Mouse (Mus musculus) layer of hippocampus, postnatal 36 days (tissue): ENCODE results near the gene Plek. TPM values are rescaled to one million over a fixed set of nuclear protein-coding genes. Genes with fewer than 3 reads are reported as not detected.
"Not testable (repeated sequence)": the region's sequence is repeated elsewhere in the genome, so short reads cannot be mapped to it uniquely, and the experiment has no call there.

Experiments used
- DNase-seq, 2 experiments: peaks; one replicate each; pipeline ENCODE4 v3.0.0; 2022
- total RNA-seq, 2 experiments: library from RNA; stranded (reverse); gene quantifications; 2 replicates each; pipeline ENCODE4 v1.2.3; 2021

The Plek gene
- 1 to 10 TPM; 4.7 to 5.7 TPM for total RNA-seq

GRCm38 (mm10) chr11:17051545-17052475 is at the start of gene Plek, which contains the start of gene Cnrip1:
TSS of gene Plek (minus strand) at chr11:17052381.
TSS of gene Cnrip1 (plus strand) at chr11:17051586.
- DNase-seq = peak; percentile 85 to 87

GRCm38 (mm10) chr11:17086106-17086505 is 33.9 kb upstream of the Plek start:
- DNase-seq = no peak

DNA sequence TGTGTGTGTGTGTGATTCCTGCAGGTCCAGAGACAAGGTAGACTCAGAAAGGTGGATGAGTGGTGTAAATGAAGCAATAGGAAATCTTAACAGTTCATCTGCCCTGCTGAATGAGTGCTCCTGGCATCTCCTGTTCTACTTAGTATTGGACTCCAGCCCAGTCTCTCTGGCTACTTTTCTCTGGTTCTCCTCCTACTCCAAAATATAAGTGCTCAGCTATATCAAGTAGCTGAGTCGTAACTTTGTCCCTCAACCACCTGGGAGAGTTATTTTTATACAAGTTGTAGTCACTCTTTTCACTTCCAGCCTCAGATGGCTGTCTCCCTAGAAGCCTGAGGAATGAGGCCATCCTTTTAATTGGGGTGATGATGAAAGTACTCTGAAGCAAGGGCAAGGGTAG is 31.7 kb upstream of the Plek start:
- no peak for DNase-seq

- DNase-seq = no peak
Observed at GRCm38 (mm10) chr11:17083455-17083854, 31.3 kb upstream of the Plek start.

- DNase-seq = peak in 1 of 2 experiments; percentile 23
Observed at GRCm38 (mm10) chr11:17082953-17083352, 30.8 kb upstream of the Plek start.

- no peak for DNase-seq
Observed at GRCm38 (mm10) chr11:17082086-17082485, 29.9 kb upstream of the Plek start.

- DNase-seq = no peak
Observed at GRCm38 (mm10) chr11:17075656-17076055, 23.5 kb upstream of the Plek start.

DNA sequence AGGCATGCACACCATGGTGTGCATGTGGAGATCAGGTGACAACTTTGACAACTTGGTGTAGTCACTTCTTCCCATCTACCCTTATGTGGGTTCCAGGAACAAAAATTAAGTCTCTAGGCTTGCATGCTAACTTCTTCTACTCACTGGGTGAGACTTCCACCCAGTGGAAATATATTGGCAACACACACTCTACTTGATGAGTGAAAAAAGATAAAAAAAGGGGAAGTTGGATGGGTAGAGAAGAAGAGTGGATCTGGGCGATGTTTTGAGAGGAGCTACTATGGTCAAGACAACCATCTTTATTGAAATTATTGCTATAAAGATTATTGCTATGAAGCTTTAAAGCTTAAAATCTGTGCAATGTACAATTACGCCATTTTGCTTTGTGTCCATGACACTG is 17.2 kb upstream of the Plek start:
- not testable (repeated sequence) for DNase-seq

GRCm38 (mm10) chr11:17052476-17053049 is 382 bp upstream of the Plek start:
- DNase-seq = peak; percentile 24 to 30

DNA sequence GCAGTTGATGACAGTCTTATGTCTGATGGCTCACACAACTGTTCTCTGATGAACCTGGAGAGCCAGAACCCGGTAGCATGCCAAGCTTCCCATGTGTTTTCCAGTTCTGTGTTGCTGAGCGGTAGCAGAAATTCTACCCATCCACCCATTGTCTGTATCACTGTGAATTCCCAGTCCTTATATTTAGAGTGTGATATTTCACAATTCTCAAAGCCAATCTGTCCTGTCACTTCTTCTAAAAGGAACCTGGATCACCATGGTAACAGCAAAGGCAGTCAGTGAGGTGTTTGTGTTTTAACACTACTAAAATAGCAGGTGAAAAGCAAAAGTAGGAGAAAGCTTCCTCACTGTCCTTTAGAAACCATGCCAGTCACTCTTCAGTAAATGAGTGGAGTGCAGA is 6.4 kb downstream of the Plek start:
- DNase-seq = no peak

DNA sequence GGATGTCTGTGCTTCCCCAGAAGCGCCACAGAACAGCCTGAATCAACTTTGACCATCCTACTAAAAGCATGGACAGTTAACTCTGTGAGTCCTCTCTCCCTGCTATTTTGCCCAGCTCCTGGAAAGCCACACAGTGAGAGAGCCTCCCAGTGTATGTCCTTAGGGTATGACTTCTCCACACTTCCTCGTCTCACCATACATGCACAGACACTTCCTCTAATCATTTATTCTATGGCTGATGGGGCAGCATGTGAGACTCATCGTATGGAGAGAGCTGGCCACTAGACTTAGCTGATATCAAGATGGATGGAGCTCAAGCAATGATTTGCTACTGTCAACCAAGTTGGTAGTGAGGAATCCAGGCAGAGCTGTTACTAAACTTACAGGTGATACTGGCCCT is 28.2 kb downstream of the Plek start:
- DNase-seq = no peak

GRCm38 (mm10) chr11:17023206-17023605 is 29.0 kb downstream of the Plek start:
- DNase-seq = no peak

GRCm38 (mm10) chr11:17019328-17019727 is 32.9 kb downstream of the Plek start:
- no peak for DNase-seq

DNA sequence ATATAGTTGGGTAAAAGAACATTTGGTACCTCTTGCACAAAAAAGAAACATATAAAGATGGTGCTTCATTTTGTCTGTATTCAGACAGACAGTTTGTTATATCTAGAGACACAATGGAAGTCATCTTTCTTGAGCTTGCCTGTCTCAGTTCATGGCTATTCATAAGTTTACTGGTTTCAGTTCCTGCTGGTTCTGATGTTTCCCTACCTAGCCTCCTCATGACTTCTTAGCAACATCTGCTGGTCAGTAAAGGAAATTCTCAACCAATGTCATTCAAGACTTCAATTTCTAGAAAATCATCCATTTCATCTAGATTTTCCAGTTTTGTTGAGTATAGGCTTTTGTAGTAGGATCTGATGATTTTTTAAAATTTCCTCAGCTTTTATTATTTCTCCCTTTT is 39.2 kb downstream of the Plek start:
- no peak for DNase-seq

DNA sequence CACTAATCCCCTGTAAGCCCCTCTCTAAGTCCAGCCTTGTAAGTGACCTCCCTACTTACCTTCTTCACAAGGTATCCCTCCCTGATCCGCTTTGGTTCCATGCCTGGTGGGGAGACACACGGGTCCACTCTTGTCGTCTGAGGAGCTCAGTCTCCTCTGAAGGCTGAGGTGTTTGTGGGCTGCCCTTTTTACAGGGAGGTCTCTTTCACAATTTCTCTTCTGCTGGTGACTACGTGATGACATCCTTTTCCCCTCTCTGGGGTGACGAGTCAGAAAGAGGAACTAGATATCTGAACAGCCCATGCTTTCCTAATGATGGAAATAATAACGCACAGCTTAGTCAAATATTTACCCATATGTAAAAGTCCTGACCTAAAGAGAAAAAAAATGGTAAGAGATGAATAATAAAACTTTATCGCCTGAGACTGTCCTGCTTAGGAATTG is 43.7 kb downstream of the Plek start:
- DNase-seq = no peak

- DNase-seq = no peak
Observed at GRCm38 (mm10) chr11:17007517-17008173, 44.5 kb downstream of the Plek start.

GRCm38 (mm10) chr11:17006526-17006925 is 45.7 kb downstream of the Plek start:
- DNase-seq = not testable (repeated sequence)

- DNase-seq = no peak
Observed at GRCm38 (mm10) chr11:17004899-17005846, 47.0 kb downstream of the Plek start.

DNA sequence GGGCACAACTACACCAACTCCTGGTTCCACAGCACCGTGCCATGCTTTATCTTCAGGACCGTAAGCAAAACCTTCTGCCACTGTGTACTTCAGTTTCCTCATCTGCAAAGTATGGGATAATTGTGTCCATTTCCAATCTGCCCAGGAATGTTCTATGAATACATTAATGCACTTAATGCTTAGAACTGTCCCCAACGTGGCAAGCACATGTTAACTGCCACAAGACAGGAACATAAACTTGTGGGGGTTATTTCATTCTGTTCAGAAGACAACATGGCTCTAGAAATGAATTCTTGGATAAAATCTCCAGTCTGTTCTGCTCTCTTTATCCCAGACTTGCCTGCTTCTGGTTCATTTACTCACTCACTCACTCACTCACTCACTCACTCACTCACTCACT is 48.4 kb downstream of the Plek start:
- DNase-seq = no peak

DNA sequence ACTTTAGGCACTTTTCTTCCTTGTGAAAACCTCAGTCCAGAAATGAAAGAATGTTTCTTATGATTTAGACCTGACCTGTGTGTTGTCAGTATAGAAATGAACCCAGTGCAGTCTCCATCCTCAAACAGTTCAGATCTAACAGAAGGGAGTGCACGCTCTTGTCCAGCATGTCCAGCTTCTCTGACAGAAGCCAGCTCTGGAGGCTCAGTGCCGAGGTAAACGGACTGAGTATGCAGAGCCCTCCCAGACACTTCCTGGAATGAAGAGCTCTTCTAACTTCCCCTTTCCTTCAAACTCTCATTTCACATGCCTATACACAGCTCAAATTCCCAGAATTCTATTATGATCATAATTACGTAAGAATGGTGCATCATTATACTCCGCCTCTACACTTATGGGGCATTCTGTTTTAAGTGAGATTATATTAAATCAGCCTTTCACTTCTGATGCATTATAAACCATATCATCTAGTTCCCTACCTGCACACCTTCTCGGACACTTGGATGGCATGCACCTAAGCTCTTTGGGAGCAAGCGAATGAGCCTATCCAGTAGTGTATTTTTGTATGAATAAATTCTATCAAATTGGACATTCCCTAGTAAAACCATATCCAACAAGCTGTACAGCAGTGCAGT is 49.3 kb downstream of the Plek start:
- no peak for DNase-seq
